Mouse (Mus musculus): ENCODE results near the gene Abcf1. TPM values are rescaled to one million over a fixed set of nuclear protein-coding genes. Genes with fewer than 3 reads are reported as not detected.
"Not testable (repeated sequence)": the region's sequence is repeated elsewhere in the genome, so short reads cannot be mapped to it uniquely, and the experiment has no call there.

The Abcf1 gene
- polyA plus RNA-seq, 1 experiment from 2014 or later: 116 TPM

GRCm38 (mm10) chr17:35963279-35963678 is 6.3 kb downstream of the Abcf1 start:
- H3K9me3 ChIP-seq: no peaks in the 10 kb centered on the region
- no peak overlapping the region for H3K27ac ChIP-seq (replicated peaks)
- WGBS: 88% methylated on average over 10 of the region's 10 CpGs
- no peaks in the 10 kb centered on the region for H3K27me3 ChIP-seq (replicated peaks; ENCODE audit: low read depth, poor library complexity, severe bottlenecking)
- no peak for DNase-seq (ENCODE audit: low spot score)
- peaks cover 3% of the 10 kb centered on the region; the same call in 1 of the 2 replicates for H3K4me1 ChIP-seq
- H3K36me3 ChIP-seq (replicated peaks): peaks cover 95% of the 10 kb centered on the region
- H3K4me3 ChIP-seq: no peak overlapping the region

- WGBS: 96% methylated on average over 15 of the region's 15 CpGs
Observed at GRCm38 (mm10) chr17:35958533-35959223, 10.9 kb downstream of the Abcf1 start.

GRCm38 (mm10) chr17:35954665-35955064 is 14.9 kb downstream of the Abcf1 start:
- Histone ChIP-seq H3K27me3 (replicated peaks; ENCODE audit: low read depth, poor library complexity, severe bottlenecking) (no peaks in the 10 kb centered on the region), H3K9me3 (no peaks in the 10 kb centered on the region), H3K36me3 (replicated peaks) (peaks cover 49% of the 10 kb centered on the region), H3K27ac (replicated peaks) (no peak overlapping the region), H3K4me3 (no peak overlapping the region), H3K4me1 (no peaks in the 10 kb centered on the region)
- WGBS: 81% methylated on average over 8 of the region's 8 CpGs
- no peak for DNase-seq (ENCODE audit: low spot score)

More at GRCm38 (mm10) chr17:35958533-35959223, 10.9 kb downstream of the Abcf1 start:
- Histone ChIP-seq H3K4me3 (no peak overlapping the region), H3K27me3 (replicated peaks; ENCODE audit: low read depth, poor library complexity, severe bottlenecking) (no peaks in the 10 kb centered on the region), H3K36me3 (replicated peaks) (peaks cover 90% of the 10 kb centered on the region), H3K4me1 (no peaks in the 10 kb centered on the region), H3K9me3 (no peaks in the 10 kb centered on the region), H3K27ac (replicated peaks) (no peak overlapping the region)
- DNase-seq (ENCODE audit: low spot score): no peak

GRCm38 (mm10) chr17:35952559-35952958 is 17.0 kb downstream of the Abcf1 start:
- H3K27ac ChIP-seq (replicated peaks); H3K27me3 ChIP-seq (replicated peaks; ENCODE audit: low read depth, poor library complexity, severe bottlenecking); H3K4me3 ChIP-seq; H3K4me1 ChIP-seq; H3K9me3 ChIP-seq; DNase-seq (ENCODE audit: low spot score): not testable (repeated sequence)
- WGBS: 82% methylated on average over 3 of the region's 3 CpGs
- peaks cover 28% of the 10 kb centered on the region for H3K36me3 ChIP-seq (replicated peaks)

- peaks cover 12% of the 10 kb centered on the region for H3K36me3 ChIP-seq (replicated peaks)
- H3K27ac ChIP-seq (replicated peaks); H3K27me3 ChIP-seq (replicated peaks; ENCODE audit: low read depth, poor library complexity, severe bottlenecking); DNase-seq (ENCODE audit: low spot score); H3K9me3 ChIP-seq; H3K4me1 ChIP-seq; H3K4me3 ChIP-seq: not testable (repeated sequence)
Observed at GRCm38 (mm10) chr17:35950946-35951345, 18.6 kb downstream of the Abcf1 start.

GRCm38 (mm10) chr17:35939941-35940340 is 29.6 kb downstream of the Abcf1 start:
- no peaks in the 10 kb centered on the region for H3K4me1 ChIP-seq
- WGBS: 55% methylated on average over 1 of the region's 1 CpGs
- H3K27ac ChIP-seq (replicated peaks): no peak overlapping the region

GRCm38 (mm10) chr17:35939108-35939507 is 30.5 kb downstream of the Abcf1 start:
- H3K4me1 ChIP-seq: no peaks in the 10 kb centered on the region
- H3K9me3 ChIP-seq: peaks cover 3% of the 10 kb centered on the region; the same call in 1 of the 2 replicates
- no peaks in the 10 kb centered on the region for H3K36me3 ChIP-seq (replicated peaks)
- no peak for DNase-seq (ENCODE audit: low spot score)
- no peak overlapping the region for H3K27ac ChIP-seq (replicated peaks)
- H3K27me3 ChIP-seq (replicated peaks; ENCODE audit: low read depth, poor library complexity, severe bottlenecking): no peaks in the 10 kb centered on the region
- 60% methylated on average over 2 of the region's 2 CpGs for WGBS
- no peak overlapping the region for H3K4me3 ChIP-seq

More at GRCm38 (mm10) chr17:35939941-35940340, 29.6 kb downstream of the Abcf1 start:
- Histone ChIP-seq H3K27me3 (replicated peaks; ENCODE audit: low read depth, poor library complexity, severe bottlenecking) (no peaks in the 10 kb centered on the region), H3K36me3 (replicated peaks) (no peaks in the 10 kb centered on the region), H3K4me3 (no peak overlapping the region), H3K9me3 (peaks cover 3% of the 10 kb centered on the region; the same call in 1 of the 2 replicates)
- no peak for DNase-seq (ENCODE audit: low spot score)

- no peaks in the 10 kb centered on the region for H3K36me3 ChIP-seq (replicated peaks)
- DNase-seq (ENCODE audit: low spot score): peak; percentile 61
- 56% methylated on average over 2 of the region's 2 CpGs for WGBS
Observed at GRCm38 (mm10) chr17:35937700-35938348, 31.7 kb downstream of the Abcf1 start.

GRCm38 (mm10) chr17:35935763-35936162 is 33.8 kb downstream of the Abcf1 start:
- H3K4me3 ChIP-seq; H3K9me3 ChIP-seq; H3K4me1 ChIP-seq; H3K27me3 ChIP-seq (replicated peaks; ENCODE audit: low read depth, poor library complexity, severe bottlenecking); H3K27ac ChIP-seq (replicated peaks); DNase-seq (ENCODE audit: low spot score): not testable (repeated sequence)
- H3K36me3 ChIP-seq (replicated peaks): peaks cover 20% of the 10 kb centered on the region
- WGBS: 89% methylated on average over 14 of the region's 14 CpGs

More at GRCm38 (mm10) chr17:35937700-35938348, 31.7 kb downstream of the Abcf1 start:
- Histone ChIP-seq H3K4me3 (no peak overlapping the region), H3K9me3 (peaks cover 3% of the 10 kb centered on the region; the same call in 1 of the 2 replicates), H3K27ac (replicated peaks) (no peak overlapping the region), H3K4me1 (no peaks in the 10 kb centered on the region), H3K27me3 (replicated peaks; ENCODE audit: low read depth, poor library complexity, severe bottlenecking) (no peaks in the 10 kb centered on the region)

- Histone ChIP-seq H3K4me1 (no peaks in the 10 kb centered on the region), H3K9me3 (no peaks in the 10 kb centered on the region), H3K27me3 (replicated peaks; ENCODE audit: low read depth, poor library complexity, severe bottlenecking) (no peaks in the 10 kb centered on the region), H3K4me3 (no peak overlapping the region), H3K27ac (replicated peaks) (no peak overlapping the region), H3K36me3 (replicated peaks) (peaks cover 51% of the 10 kb centered on the region)
- no peak for DNase-seq (ENCODE audit: low spot score)
- WGBS: 95% methylated on average over 4 of the region's 4 CpGs
Observed at GRCm38 (mm10) chr17:35932608-35933007, 37.0 kb downstream of the Abcf1 start.

GRCm38 (mm10) chr17:35930627-35931026 is 38.9 kb downstream of the Abcf1 start:
- H3K36me3 ChIP-seq (replicated peaks): peaks cover 71% of the 10 kb centered on the region
- WGBS: 97% methylated on average over 12 of the region's 12 CpGs

GRCm38 (mm10) chr17:35929534-35929933 is 40.0 kb downstream of the Abcf1 start:
- H3K27me3 ChIP-seq (replicated peaks; ENCODE audit: low read depth, poor library complexity, severe bottlenecking): no peaks in the 10 kb centered on the region
- DNase-seq (ENCODE audit: low spot score): no peak
- 96% methylated on average over 2 of the region's 2 CpGs for WGBS
- no peaks in the 10 kb centered on the region for H3K9me3 ChIP-seq
- no peak overlapping the region for H3K27ac ChIP-seq (replicated peaks)
- no peaks in the 10 kb centered on the region for H3K4me1 ChIP-seq
- peaks cover 82% of the 10 kb centered on the region for H3K36me3 ChIP-seq (replicated peaks)
- no peak overlapping the region for H3K4me3 ChIP-seq

More at GRCm38 (mm10) chr17:35930627-35931026, 38.9 kb downstream of the Abcf1 start:
- Histone ChIP-seq H3K4me3 (no peak overlapping the region), H3K9me3 (no peaks in the 10 kb centered on the region), H3K27me3 (replicated peaks; ENCODE audit: low read depth, poor library complexity, severe bottlenecking) (no peaks in the 10 kb centered on the region), H3K4me1 (no peaks in the 10 kb centered on the region), H3K27ac (replicated peaks) (no peak overlapping the region)
- no peak for DNase-seq (ENCODE audit: low spot score)

GRCm38 (mm10) chr17:35927471-35927870 is 42.1 kb downstream of the Abcf1 start:
- WGBS: 92% methylated on average over 1 of the region's 1 CpGs
- no peaks in the 10 kb centered on the region for H3K9me3 ChIP-seq
- H3K36me3 ChIP-seq (replicated peaks): peaks cover 99% of the 10 kb centered on the region
- no peaks in the 10 kb centered on the region for H3K27me3 ChIP-seq (replicated peaks; ENCODE audit: low read depth, poor library complexity, severe bottlenecking)
- no peaks in the 10 kb centered on the region for H3K4me1 ChIP-seq
- DNase-seq (ENCODE audit: low spot score): no peak
- H3K27ac ChIP-seq (replicated peaks): no peak overlapping the region
- H3K4me3 ChIP-seq: no peak overlapping the region
